Mouse (Mus musculus): Measurements from ENCODE around the gene Rftn1. TPM values are rescaled to one million over a fixed set of nuclear protein-coding genes. Genes with fewer than 3 reads are reported as not detected.

The Rftn1 gene
- polyA plus RNA-seq, 1 experiment from 2014 or later: 14.8 TPM

- Histone ChIP-seq H3K4me3 (ENCODE audit: low read depth, low read length) (no peak overlapping the region), H3K27me3 (replicated peaks; ENCODE audit: control insufficient read depth, insufficient read depth, low read length) (no peaks in the 10 kb centered on the region), H3K9ac (ENCODE audit: low read length) (no peak overlapping the region), H3K27ac (ENCODE audit: low read depth, low read length) (no peak overlapping the region), H3K9me3 (replicated peaks; ENCODE audit: control insufficient read depth, low read length) (no peaks in the 10 kb centered on the region), H3K4me2 (ENCODE audit: low read length) (no peak overlapping the region), H3K36me3 (ENCODE audit: control insufficient read depth, insufficient read depth, low read length) (no peaks in the 10 kb centered on the region), H3K4me1 (ENCODE audit: control insufficient read depth, insufficient read depth, low read length) (peaks cover 3% of the 10 kb centered on the region; the same call in 1 of the 2 replicates)
- DNase-seq (ENCODE audit: low spot score): no peak
- no peak for ATAC-seq
- 96% methylated on average over 3 of the region's 3 CpGs for WGBS
These were observed 89.1 kb downstream of the Rftn1 start for GRCm38 (mm10) chr17:50101416-50101815.

DNA sequence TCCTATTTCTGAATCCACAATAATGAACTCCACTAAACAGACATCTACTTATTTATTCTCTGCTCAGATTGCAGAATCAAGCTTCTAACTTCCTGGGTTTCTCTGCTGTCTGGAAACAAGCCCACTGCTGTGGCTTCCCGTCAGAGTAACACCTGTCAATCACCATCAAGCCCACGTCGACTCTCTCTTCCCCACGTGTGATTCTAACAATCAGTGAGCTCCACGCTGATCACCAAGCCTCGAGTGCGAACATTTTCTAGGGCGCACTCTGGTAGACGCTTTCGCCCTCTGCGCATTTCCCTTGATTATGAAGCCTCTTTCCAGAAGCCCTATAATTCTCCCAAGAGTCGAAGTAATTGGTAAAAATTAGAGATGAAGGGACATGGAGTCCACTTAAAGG is 90.4 kb downstream of the Rftn1 start:
- WGBS: 66% methylated on average over 12 of the region's 12 CpGs
- ATAC-seq: no peak
- H3K9me3 ChIP-seq (replicated peaks; ENCODE audit: control insufficient read depth, low read length): no peaks in the 10 kb centered on the region
- H3K27ac ChIP-seq (ENCODE audit: low read depth, low read length): no peak overlapping the region
- no peak overlapping the region for H3K9ac ChIP-seq (ENCODE audit: low read length)
- H3K27me3 ChIP-seq (replicated peaks; ENCODE audit: control insufficient read depth, insufficient read depth, low read length): no peaks in the 10 kb centered on the region
- peak; percentile 26 for DNase-seq (ENCODE audit: low spot score)
- no peak overlapping the region for H3K4me2 ChIP-seq (ENCODE audit: low read length)
- peaks cover 3% of the 10 kb centered on the region; the same call in 1 of the 2 replicates for H3K4me1 ChIP-seq (ENCODE audit: control insufficient read depth, insufficient read depth, low read length)
- no peaks in the 10 kb centered on the region for H3K36me3 ChIP-seq (ENCODE audit: control insufficient read depth, insufficient read depth, low read length)
- no peak overlapping the region for H3K4me3 ChIP-seq (ENCODE audit: low read depth, low read length)

DNA sequence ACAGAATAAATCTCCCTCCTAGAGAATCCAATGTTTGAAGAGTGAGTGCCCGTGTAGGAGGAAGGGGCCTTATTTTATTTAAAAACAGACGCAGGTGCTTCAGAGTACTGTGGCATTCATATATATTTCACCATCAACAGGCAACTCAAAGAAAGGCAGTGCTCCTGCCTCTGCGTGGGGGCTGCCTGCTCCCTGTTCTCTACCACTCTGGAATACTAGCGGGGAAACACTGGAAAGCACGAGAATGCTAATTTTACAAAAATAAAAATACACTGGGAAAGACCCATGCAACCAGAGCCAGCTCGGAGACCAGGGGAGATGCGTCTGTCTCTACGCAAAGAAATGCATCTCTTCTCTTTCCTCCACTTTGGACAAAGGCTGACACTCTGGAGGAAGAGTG is 91.1 kb downstream of the Rftn1 start:
- DNase-seq (ENCODE audit: low spot score) (no peak), ATAC-seq (no peak)
- H3K36me3 ChIP-seq (ENCODE audit: control insufficient read depth, insufficient read depth, low read length): no peaks in the 10 kb centered on the region
- WGBS: 64% methylated on average over 8 of the region's 8 CpGs
- H3K27me3 ChIP-seq (replicated peaks; ENCODE audit: control insufficient read depth, insufficient read depth, low read length): no peaks in the 10 kb centered on the region
- no peak overlapping the region for H3K4me2 ChIP-seq (ENCODE audit: low read length)
- no peak overlapping the region for H3K27ac ChIP-seq (ENCODE audit: low read depth, low read length)
- H3K4me3 ChIP-seq (ENCODE audit: low read depth, low read length): no peak overlapping the region
- no peak overlapping the region for H3K9ac ChIP-seq (ENCODE audit: low read length)
- H3K4me1 ChIP-seq (ENCODE audit: control insufficient read depth, insufficient read depth, low read length): peaks cover 3% of the 10 kb centered on the region; the same call in 1 of the 2 replicates
- H3K9me3 ChIP-seq (replicated peaks; ENCODE audit: control insufficient read depth, low read length): no peaks in the 10 kb centered on the region

GRCm38 (mm10) chr17:50098297-50098696 is 92.2 kb downstream of the Rftn1 start:
- DNase-seq (ENCODE audit: low spot score) (no peak), ATAC-seq (no peak)
- Histone ChIP-seq H3K9me3 (replicated peaks; ENCODE audit: control insufficient read depth, low read length) (no peaks in the 10 kb centered on the region), H3K4me2 (ENCODE audit: low read length) (no peak overlapping the region), H3K27ac (ENCODE audit: low read depth, low read length) (no peak overlapping the region), H3K9ac (ENCODE audit: low read length) (no peak overlapping the region), H3K27me3 (replicated peaks; ENCODE audit: control insufficient read depth, insufficient read depth, low read length) (no peaks in the 10 kb centered on the region), H3K4me1 (ENCODE audit: control insufficient read depth, insufficient read depth, low read length) (peaks cover 3% of the 10 kb centered on the region; the same call in 1 of the 2 replicates), H3K36me3 (ENCODE audit: control insufficient read depth, insufficient read depth, low read length) (no peaks in the 10 kb centered on the region), H3K4me3 (ENCODE audit: low read depth, low read length) (no peak overlapping the region)
- WGBS: 94% methylated on average over 6 of the region's 6 CpGs

DNA sequence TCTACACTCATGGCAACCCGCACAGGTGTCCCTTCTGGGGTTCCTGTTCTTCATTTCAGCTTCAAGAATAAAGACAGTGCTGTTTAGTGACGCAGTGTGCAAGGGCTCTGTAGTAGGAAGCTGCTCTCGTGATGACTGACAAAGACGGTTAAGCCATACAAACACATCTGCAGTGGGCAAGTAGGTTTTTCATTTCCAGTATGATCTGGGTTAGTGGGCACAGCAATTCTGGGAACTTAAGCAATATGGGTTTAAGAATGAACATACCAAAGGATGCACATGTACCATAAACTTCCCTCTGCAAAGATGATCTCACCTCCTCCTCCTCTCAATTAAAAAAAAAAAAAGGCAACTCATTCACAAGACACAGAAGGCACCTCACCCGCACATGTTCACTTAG is 92.6 kb downstream of the Rftn1 start:
- no peaks in the 10 kb centered on the region for H3K36me3 ChIP-seq (ENCODE audit: control insufficient read depth, insufficient read depth, low read length)
- peaks cover 3% of the 10 kb centered on the region; the same call in 1 of the 2 replicates for H3K4me1 ChIP-seq (ENCODE audit: control insufficient read depth, insufficient read depth, low read length)
- WGBS: 90% methylated on average over 5 of the region's 5 CpGs
- H3K27me3 ChIP-seq (replicated peaks; ENCODE audit: control insufficient read depth, insufficient read depth, low read length): no peaks in the 10 kb centered on the region
- ATAC-seq (no peak), DNase-seq (ENCODE audit: low spot score) (no peak)
- H3K27ac ChIP-seq (ENCODE audit: low read depth, low read length): no peak overlapping the region
- no peak overlapping the region for H3K4me3 ChIP-seq (ENCODE audit: low read depth, low read length)
- no peaks in the 10 kb centered on the region for H3K9me3 ChIP-seq (replicated peaks; ENCODE audit: control insufficient read depth, low read length)
- H3K9ac ChIP-seq (ENCODE audit: low read length): no peak overlapping the region
- no peak overlapping the region for H3K4me2 ChIP-seq (ENCODE audit: low read length)

DNA sequence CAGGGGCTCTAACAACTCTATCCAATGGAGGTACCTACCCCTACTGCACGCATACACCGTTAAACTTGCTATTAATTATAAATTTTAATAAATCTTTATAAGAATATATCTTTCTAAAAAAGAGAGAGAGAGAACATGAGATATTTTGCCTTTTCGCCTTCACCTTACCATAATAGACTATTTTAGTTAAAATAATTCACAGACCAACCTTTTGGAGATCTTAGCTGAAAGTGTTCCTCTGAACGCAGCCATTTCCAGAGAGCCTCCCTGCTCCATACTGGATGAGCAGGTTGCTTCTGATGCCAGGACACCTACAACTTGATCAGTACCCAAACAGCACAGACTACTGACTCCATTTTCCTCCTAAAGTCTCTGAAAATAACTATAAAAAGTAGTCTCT is 94.2 kb downstream of the Rftn1 start:
- DNase-seq (ENCODE audit: low spot score): no peak
- Histone ChIP-seq H3K4me3 (ENCODE audit: low read depth, low read length) (no peak overlapping the region), H3K4me1 (ENCODE audit: control insufficient read depth, insufficient read depth, low read length) (peaks cover 3% of the 10 kb centered on the region; the same call in 1 of the 2 replicates), H3K27me3 (replicated peaks; ENCODE audit: control insufficient read depth, insufficient read depth, low read length) (no peaks in the 10 kb centered on the region), H3K9me3 (replicated peaks; ENCODE audit: control insufficient read depth, low read length) (no peaks in the 10 kb centered on the region), H3K27ac (ENCODE audit: low read depth, low read length) (no peak overlapping the region), H3K4me2 (ENCODE audit: low read length) (no peak overlapping the region), H3K9ac (ENCODE audit: low read length) (no peak overlapping the region), H3K36me3 (ENCODE audit: control insufficient read depth, insufficient read depth, low read length) (no peaks in the 10 kb centered on the region)
- WGBS: 92% methylated on average over 4 of the region's 4 CpGs
- ATAC-seq: no peak

- Histone ChIP-seq H3K36me3 (ENCODE audit: control insufficient read depth, insufficient read depth, low read length) (no peaks in the 10 kb centered on the region), H3K27me3 (replicated peaks; ENCODE audit: control insufficient read depth, insufficient read depth, low read length) (no peaks in the 10 kb centered on the region), H3K9me3 (replicated peaks; ENCODE audit: control insufficient read depth, low read length) (no peaks in the 10 kb centered on the region), H3K4me1 (ENCODE audit: control insufficient read depth, insufficient read depth, low read length) (peaks cover under 1% of the 10 kb centered on the region; the same call in 1 of the 2 replicates), H3K9ac (ENCODE audit: low read length) (no peak overlapping the region), H3K4me2 (ENCODE audit: low read length) (no peak overlapping the region), H3K4me3 (ENCODE audit: low read depth, low read length) (no peak overlapping the region), H3K27ac (ENCODE audit: low read depth, low read length) (no peak overlapping the region)
- ATAC-seq (no peak), DNase-seq (ENCODE audit: low spot score) (no peak)
These were observed 95.9 kb downstream of the Rftn1 start for GRCm38 (mm10) chr17:50094596-50094995.

DNA sequence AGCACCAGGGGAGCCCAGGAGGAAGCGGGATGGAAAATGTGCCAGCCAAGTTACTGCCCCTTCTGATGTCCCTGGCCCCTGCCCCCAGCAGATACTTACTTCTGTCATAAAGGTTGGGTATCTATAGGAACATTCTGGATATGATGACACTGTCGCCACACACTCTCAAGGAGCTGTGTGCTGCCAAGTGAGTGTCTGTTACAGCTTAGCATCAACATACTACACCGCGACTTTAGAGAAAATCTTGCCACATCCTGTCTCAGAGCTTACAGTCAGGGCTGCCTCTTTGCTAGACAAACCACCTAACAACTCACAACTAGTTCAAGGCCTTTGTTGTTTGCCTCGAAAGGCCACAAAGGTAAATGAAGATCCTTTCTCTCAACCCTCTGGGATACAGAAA is 96.4 kb downstream of the Rftn1 start:
- H3K27me3 ChIP-seq (replicated peaks; ENCODE audit: control insufficient read depth, insufficient read depth, low read length): no peaks in the 10 kb centered on the region
- H3K4me3 ChIP-seq (ENCODE audit: low read depth, low read length): no peak overlapping the region
- no peak overlapping the region for H3K27ac ChIP-seq (ENCODE audit: low read depth, low read length)
- no peak overlapping the region for H3K9ac ChIP-seq (ENCODE audit: low read length)
- H3K4me2 ChIP-seq (ENCODE audit: low read length): no peak overlapping the region
- no peaks in the 10 kb centered on the region for H3K9me3 ChIP-seq (replicated peaks; ENCODE audit: control insufficient read depth, low read length)
- no peaks in the 10 kb centered on the region for H3K36me3 ChIP-seq (ENCODE audit: control insufficient read depth, insufficient read depth, low read length)
- ATAC-seq (no peak), DNase-seq (ENCODE audit: low spot score) (no peak)
- WGBS: 75% methylated on average over 5 of the region's 5 CpGs
- no peaks in the 10 kb centered on the region for H3K4me1 ChIP-seq (ENCODE audit: control insufficient read depth, insufficient read depth, low read length)

DNA sequence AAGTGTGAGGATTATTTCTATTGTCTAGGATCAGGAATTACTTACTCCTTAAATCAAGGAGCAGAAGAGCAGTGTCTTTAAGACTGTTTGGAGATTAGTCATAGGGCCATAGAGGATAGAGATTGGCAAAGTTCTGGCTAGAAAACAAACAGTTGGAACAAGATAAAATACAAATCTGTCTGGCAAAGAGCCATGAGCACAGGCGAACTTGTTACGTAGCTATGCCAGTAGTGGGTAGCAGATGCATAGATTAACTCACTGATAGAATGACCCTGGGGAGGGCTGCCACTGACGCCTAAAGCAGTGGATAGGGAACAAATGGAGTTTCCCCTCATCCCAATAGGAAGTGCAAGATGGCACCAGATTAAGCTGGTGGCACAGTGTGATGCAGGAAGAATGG is 97.1 kb downstream of the Rftn1 start:
- H3K27me3 ChIP-seq (replicated peaks; ENCODE audit: control insufficient read depth, insufficient read depth, low read length): no peaks in the 10 kb centered on the region
- no peak overlapping the region for H3K9ac ChIP-seq (ENCODE audit: low read length)
- H3K4me3 ChIP-seq (ENCODE audit: low read depth, low read length): no peak overlapping the region
- no peaks in the 10 kb centered on the region for H3K36me3 ChIP-seq (ENCODE audit: control insufficient read depth, insufficient read depth, low read length)
- ATAC-seq (peak; percentile 42; the same call in 1 of the 2 replicates), DNase-seq (ENCODE audit: low spot score) (peak; percentile 52)
- no peak overlapping the region for H3K4me2 ChIP-seq (ENCODE audit: low read length)
- H3K27ac ChIP-seq (ENCODE audit: low read depth, low read length): no peak overlapping the region
- 38% methylated on average over 3 of the region's 3 CpGs for WGBS
- no peaks in the 10 kb centered on the region for H3K9me3 ChIP-seq (replicated peaks; ENCODE audit: control insufficient read depth, low read length)
- no peaks in the 10 kb centered on the region for H3K4me1 ChIP-seq (ENCODE audit: control insufficient read depth, insufficient read depth, low read length)

All from forebrain, embryonic 14.5 days (tissue).